ENCODE assay signal across 12 mouse cellular contexts in genomic region chr15:12650236-12650635, GRCm38 (mm10).
"Had no signal": no experiment of that assay in that cellular context is flagged by ENCODE, and none has a peak within 500 bp of the region (broad histone marks: within the 10 kb centered on the region; RNA-seq: fewer than 3 reads in every experiment).

No protein-coding gene starts in this region.

- DNase-seq: layer of hippocampus, adult 9-11 months; lung, adult 18-20 months; lung, postnatal 4 days; right cerebral cortex, adult 18-20 months; thymus, postnatal 4 days had no signal

- H3K36me3 ChIP-seq: intestine, embryonic 15.5 days; midbrain, embryonic 10.5 days; neural tube, embryonic 15.5 days had no signal

- H3K27ac ChIP-seq: intestine, embryonic 15.5 days; limb, embryonic 13.5 days; liver, embryonic 14.5 days; neural tube, embryonic 15.5 days; stomach, postnatal 0 days had no signal

- H3K4me3 ChIP-seq: intestine, embryonic 15.5 days; limb, embryonic 13.5 days; midbrain, embryonic 10.5 days; myocyte; neural tube, embryonic 15.5 days had no signal

- H3K27me3 ChIP-seq: intestine, embryonic 15.5 days; limb, embryonic 13.5 days; neural tube, embryonic 15.5 days had no signal
